Mouse (Mus musculus) heart, adult 2 months (tissue): ENCODE results near the gene Gm20388.

Experiments used
- CTCF ChIP-seq: fragments of 200-600 bp; IDR thresholded peaks from 2 replicates; pipeline ENCODE4 v1.8.1; 2022; ENCODE audit warnings: antibody characterized with exemption, mild to moderate bottlenecking, moderate library complexity
- POLR2A ChIP-seq: fragments of 200-500 bp; IDR thresholded peaks from 2 replicates; pipeline ENCODE4 v1.6.1; 2011; ENCODE audit warnings: mild to moderate bottlenecking, low read depth, low read length, control low read depth; ENCODE audit not compliant: insufficient read depth

- TF ChIP-seq POLR2A, result no peak
- TF ChIP-seq CTCF, result no peak
These were observed 1068.6 kb downstream of the Gm20388 start for GRCm38 (mm10) chr8:120979210-120979609.
